8 mouse cellular contexts compared by ENCODE assay signal in the genomic region with DNA sequence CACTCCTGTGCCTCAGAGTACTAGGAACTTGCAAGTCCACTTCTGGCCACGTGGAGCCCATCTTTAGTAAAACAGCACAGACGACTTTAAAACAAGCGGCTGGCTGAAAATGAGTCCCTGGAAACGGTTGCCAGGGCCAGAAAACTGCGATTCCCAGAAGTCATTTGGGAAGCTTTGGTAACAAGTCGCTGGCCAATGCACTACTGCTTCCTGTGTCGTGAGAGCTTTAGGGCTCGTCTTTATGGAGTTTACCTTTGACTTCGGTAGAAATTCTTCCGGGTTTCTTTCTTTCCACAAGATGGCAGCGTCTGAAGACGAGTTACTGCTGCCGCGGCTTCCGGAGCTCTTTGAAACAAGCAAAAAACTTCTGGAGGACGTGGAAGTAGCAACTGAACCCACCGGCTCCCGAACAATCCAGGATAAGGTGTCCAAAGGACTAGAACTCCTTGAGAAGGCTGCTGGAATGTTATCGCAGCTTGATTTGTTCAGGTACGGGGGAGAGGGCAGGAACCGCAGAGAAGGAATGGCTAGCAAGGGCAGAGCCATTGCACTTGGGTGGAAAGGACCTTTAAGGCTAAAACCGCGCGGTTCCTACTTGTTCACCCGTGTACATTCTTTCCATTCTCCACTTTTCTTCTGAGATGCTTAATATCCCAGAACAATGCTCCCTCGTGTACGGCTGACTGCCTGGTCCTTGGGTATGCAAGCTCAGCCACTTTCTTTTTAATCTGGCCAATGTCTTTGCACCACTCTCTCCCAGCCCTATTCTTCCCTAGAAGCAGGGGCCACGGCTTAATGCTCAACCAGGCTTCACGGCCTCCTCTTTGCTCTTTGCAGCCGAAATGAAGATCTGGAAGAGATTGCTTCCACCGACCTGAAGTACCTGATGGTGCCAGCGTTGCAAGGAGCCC. TPM values are rescaled to one million over a fixed set of nuclear protein-coding genes. Genes with fewer than 3 reads are reported as not detected.
DNase-seq lines count a peak whose midpoint lies in the region; ATAC-seq lines count a peak whose summit lies in the region.

Gene Igbp1, plus strand, starts transcription at position 224 of the 911 bp plus-strand sequence.

- H3K4me2 ChIP-seq in intestine, embryonic 14.5 days (ENCODE audit: low read length) = peak within 1 kb of the TSS; percentile 54

- H3K27ac ChIP-seq in intestine, embryonic 14.5 days (ENCODE audit: low read depth) = peak within 1 kb of the TSS; percentile 54

- DNase-seq in adrenal gland, adult 18-20 months (ENCODE audit: low spot score in 2 of 2) = peak; percentile 35 to 56
- DNase-seq in embryo, embryonic 11 days = peak; percentile 90
- DNase-seq in gastrocnemius, postnatal 25 days = peak; percentile 79
- DNase-seq in intestine, embryonic 14.5 days (ENCODE audit: low spot score) = peak; percentile 68
- DNase-seq in left cerebral cortex, postnatal 14 days (ENCODE audit: low spot score in 2 of 2) = peak; percentile 81 to 90
- peak; percentile 90 for DNase-seq in mesoderm, embryonic 11.5 days (ENCODE audit: low read depth, low spot score)
- DNase-seq in right cerebral cortex, postnatal 36 days (ENCODE audit: low spot score in 2 of 2) = peak; percentile 75 to 84
- DNase-seq in yolk sac, embryonic 10.5 days (ENCODE audit: low spot score) = peak; percentile 84

- H3K27me3 ChIP-seq in intestine, embryonic 14.5 days (replicated peaks; ENCODE audit: control insufficient read depth, insufficient read depth, low read length) = no peaks in the 10 kb centered on the region; the same call in 1 of the 2 replicates

- H3K9me3 ChIP-seq in intestine, embryonic 14.5 days (ENCODE audit: control insufficient read depth, low read length) = no peaks in the 10 kb centered on the region

- H3K36me3 ChIP-seq in intestine, embryonic 14.5 days (ENCODE audit: control insufficient read depth, insufficient read depth, low read length) = peaks cover 10% of the 10 kb centered on the region; the same call in 1 of the 2 replicates

- intact Hi-C loops in left cerebral cortex, postnatal 14 days (cut with DNase I) = no loop called here

- H3K4me3 ChIP-seq in intestine, embryonic 14.5 days (ENCODE audit: low read depth, low read length) = peak within 1 kb of the TSS; percentile 57

- no peaks in the 10 kb centered on the region for H3K4me1 ChIP-seq in intestine, embryonic 14.5 days (replicated peaks; ENCODE audit: control insufficient read depth, insufficient read depth, low read length)

- 14% methylated on average over 32 of the region's 32 CpGs for WGBS in intestine, embryonic 14.5 days

- peak; percentile 93 for ATAC-seq in intestine, embryonic 14.5 days (replicated peaks; ENCODE audit: low FRiP score, low TSS enrichment, low read depth)

- peak within 1 kb of the TSS; percentile 57 for H3K9ac ChIP-seq in intestine, embryonic 14.5 days (ENCODE audit: low read length)

RNA-seq across cellular contexts. Expression of gene Igbp1, which starts in this region (rescaled TPM):
- total RNA-seq in adrenal gland, adult 18-20 months (2021) = 10 to 100 TPM; 60.7 to 66.5 TPM
- total RNA-seq in gastrocnemius, postnatal 25 days (2021) = 10 to 100 TPM; 30.5 to 36.0 TPM
- polyA plus RNA-seq in intestine, embryonic 14.5 days (2014; fragmentation: Nextera tagmentation; extraction: Ambion mirVana) = 44.4 and 46.0 TPM in 2 replicates
- total RNA-seq in left cerebral cortex, postnatal 14 days (2021) = 10 to 100 TPM; 32.6 to 35.0 TPM

Comparison
In these comparisons a context has a peak if more than half of its experiments do, and no peak if none do; other contexts are left out.
1. Peak in every context shown above with its lines: DNase-seq, ATAC-seq, H3K4me3 ChIP-seq and H3K27ac ChIP-seq.